Mouse (Mus musculus) cortical plate, adult 2 months (tissue): ENCODE data around the gene Cdx2.

Experiments used
- CTCF ChIP-seq: fragments of 200-500 bp; IDR thresholded peaks from 2 replicates; pipeline ENCODE4 v1.5.1; 2011; ENCODE audit warnings: mild to moderate bottlenecking, control low read depth, low read length; ENCODE audit not compliant: insufficient read depth; ENCODE audit errors: extremely low read depth
- POLR2A ChIP-seq: fragments of 200-500 bp; IDR thresholded peaks from 2 replicates; pipeline ENCODE4 v1.6.1; 2011; ENCODE audit warnings: mild to moderate bottlenecking, low read length, control low read depth; ENCODE audit not compliant: insufficient read depth; ENCODE audit errors: extremely low read depth

DNA sequence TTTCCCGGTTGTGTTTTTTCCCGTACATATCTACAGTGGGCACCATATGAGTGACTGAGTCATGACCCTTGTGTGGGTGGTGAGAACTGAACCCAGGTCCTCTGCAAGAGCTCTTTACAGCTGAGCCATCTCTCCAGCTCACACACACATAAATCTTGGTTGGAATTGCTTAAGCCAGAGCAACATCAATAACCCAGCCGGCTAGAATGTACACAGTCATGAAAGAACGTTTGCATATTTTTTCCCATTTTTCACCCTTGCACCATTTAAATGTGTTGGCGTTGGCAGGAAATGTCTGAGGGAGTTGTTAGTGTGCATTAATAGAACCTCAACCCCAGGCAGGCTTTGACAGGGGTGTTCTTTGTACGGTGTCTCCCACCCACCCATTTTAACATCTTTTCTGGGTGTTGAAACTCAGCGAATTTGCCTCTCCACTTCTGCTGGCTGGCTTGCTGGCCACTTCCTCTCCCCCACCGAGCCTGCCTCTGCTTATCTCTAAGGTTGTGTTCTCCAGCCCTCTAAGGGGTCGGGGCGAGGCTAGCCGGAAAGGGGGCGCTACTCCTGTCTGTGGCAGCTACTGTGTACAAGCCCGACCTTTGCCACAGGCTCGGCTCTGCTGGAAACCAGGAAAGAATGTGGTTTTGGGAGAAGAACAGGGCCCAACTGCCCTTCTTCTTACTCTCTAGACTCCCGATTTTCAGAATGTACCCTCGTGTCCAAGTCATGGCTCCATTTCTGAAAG lies 15.1 kb downstream of the Cdx2 start:
- TF ChIP-seq CTCF (no peak), POLR2A (no peak)
